Mouse (Mus musculus): ENCODE measurements around the gene Epb41.

Epb41 gene

GRCm38 (mm10) chr4:131921461-131922346 is 153.4 kb downstream of the Epb41 start, which contains the start of gene Tmem200b:
Gene Tmem200b, plus strand, starts transcription at chr4:131921771.
- DNase-seq (ENCODE audit: low read depth, low spot score), result peak; percentile 38

- DNase-seq (ENCODE audit: low read depth, low spot score), result peak; percentile 71
Measured at GRCm38 (mm10) chr4:131920595-131921351, 154.3 kb downstream of the Epb41 start.

- DNase-seq (ENCODE audit: low read depth, low spot score), result peak; percentile 74
Measured at GRCm38 (mm10) chr4:131920141-131920594, 155.0 kb downstream of the Epb41 start.

- DNase-seq (ENCODE audit: low read depth, low spot score), result no peak
Measured at GRCm38 (mm10) chr4:131919506-131920140, 155.5 kb downstream of the Epb41 start.

- peak; percentile 84 for DNase-seq (ENCODE audit: low read depth, low spot score)
Measured at GRCm38 (mm10) chr4:131918711-131919500, 156.2 kb downstream of the Epb41 start.

GRCm38 (mm10) chr4:131918026-131918533 is 157.0 kb downstream of the Epb41 start:
- DNase-seq (ENCODE audit: low read depth, low spot score), result no peak

- DNase-seq (ENCODE audit: low read depth, low spot score), result no peak
Measured at GRCm38 (mm10) chr4:131917010-131917555, 158.0 kb downstream of the Epb41 start.

GRCm38 (mm10) chr4:131916425-131916824 is 158.7 kb downstream of the Epb41 start:
- peak; percentile 85 for DNase-seq (ENCODE audit: low read depth, low spot score)

- no peak for DNase-seq (ENCODE audit: low read depth, low spot score)
Measured at GRCm38 (mm10) chr4:131915821-131916328, 159.2 kb downstream of the Epb41 start.

- peak; percentile 35 for DNase-seq (ENCODE audit: low read depth, low spot score)
Measured at GRCm38 (mm10) chr4:131914891-131915469, 160.1 kb downstream of the Epb41 start.

GRCm38 (mm10) chr4:131914046-131914643 is 161.0 kb downstream of the Epb41 start:
- no peak for DNase-seq (ENCODE audit: low read depth, low spot score)

- no peak for DNase-seq (ENCODE audit: low read depth, low spot score)
Measured at GRCm38 (mm10) chr4:131913526-131913925, 161.6 kb downstream of the Epb41 start.

- no peak for DNase-seq (ENCODE audit: low read depth, low spot score)
Measured at GRCm38 (mm10) chr4:131911521-131911920, 163.6 kb downstream of the Epb41 start.

GRCm38 (mm10) chr4:131910237-131910994 is 164.7 kb downstream of the Epb41 start:
- no peak for DNase-seq (ENCODE audit: low read depth, low spot score)

- peak; percentile 65 for DNase-seq (ENCODE audit: low read depth, low spot score)
Measured at GRCm38 (mm10) chr4:131907912-131908311, 167.2 kb downstream of the Epb41 start.

GRCm38 (mm10) chr4:131906423-131906822 is 168.7 kb downstream of the Epb41 start:
- no peak for DNase-seq (ENCODE audit: low read depth, low spot score)

- DNase-seq (ENCODE audit: low read depth, low spot score), result peak; percentile 72
Measured at GRCm38 (mm10) chr4:131904478-131904877, 170.6 kb downstream of the Epb41 start.

- DNase-seq (ENCODE audit: low read depth, low spot score), result peak; percentile 65
Measured at GRCm38 (mm10) chr4:131901090-131901489, 174.0 kb downstream of the Epb41 start.

GRCm38 (mm10) chr4:131899180-131899554 is 176.0 kb downstream of the Epb41 start:
- no peak for DNase-seq (ENCODE audit: low read depth, low spot score)

Measured in ZHBTc4 (cell line).